15 mouse cellular contexts compared by ENCODE assay signal in the genomic region with DNA sequence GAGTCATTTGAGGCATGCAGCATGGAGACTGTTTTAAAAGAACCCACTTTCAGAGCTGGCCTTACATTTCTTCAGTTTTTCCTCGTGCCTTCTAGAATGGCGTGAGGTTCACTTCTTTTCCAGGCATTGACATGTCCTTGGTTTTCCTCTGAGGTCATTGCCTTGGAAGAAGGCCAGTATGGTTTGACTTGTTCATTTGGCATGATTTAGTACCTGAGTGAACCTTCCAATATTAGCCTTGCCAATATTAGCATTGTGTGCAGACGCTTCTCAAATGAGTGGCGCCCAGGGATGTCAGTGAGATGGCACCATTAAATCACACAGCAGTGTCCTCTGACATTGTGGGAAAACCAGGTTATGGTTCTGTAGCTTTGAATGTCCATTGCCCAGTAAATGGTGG.
DNase-seq lines count a peak whose midpoint lies in the region.
"Had no signal": no experiment of that assay in that cellular context is flagged by ENCODE, and none has a peak within 500 bp of the region (broad histone marks: within the 10 kb centered on the region; RNA-seq: fewer than 3 reads in every experiment).

No protein-coding gene starts in this region.

- no peak overlapping the region for H3K27ac ChIP-seq in embryonic facial prominence, embryonic 10.5 days (replicated peaks)
- H3K27ac ChIP-seq: embryonic facial prominence, embryonic 13.5 days; forebrain, embryonic 12.5 days; heart, embryonic 10.5 days; hindbrain, embryonic 15.5 days had no signal

- H3K4me3 ChIP-seq in embryonic facial prominence, embryonic 10.5 days = no peak overlapping the region
- H3K4me3 ChIP-seq: embryonic facial prominence, embryonic 13.5 days; forebrain, embryonic 12.5 days; heart, embryonic 10.5 days; hindbrain, embryonic 15.5 days had no signal

- intact Hi-C loops in heart, postnatal 10 days (cut with DNase I) = no loop called here
- intact Hi-C loops in heart, postnatal 14 days (cut with DNase I) = no loop called here

- no peaks in the 10 kb centered on the region for H3K9me3 ChIP-seq in embryonic facial prominence, embryonic 10.5 days
- H3K9me3 ChIP-seq: embryonic facial prominence, embryonic 13.5 days; forebrain, embryonic 12.5 days; heart, embryonic 10.5 days; hindbrain, embryonic 15.5 days had no signal

- H3K4me1 ChIP-seq in embryonic facial prominence, embryonic 10.5 days = no peaks in the 10 kb centered on the region
- H3K4me1 ChIP-seq: embryonic facial prominence, embryonic 13.5 days; forebrain, embryonic 12.5 days; heart, embryonic 10.5 days; hindbrain, embryonic 15.5 days had no signal

- no peaks in the 10 kb centered on the region for H3K27me3 ChIP-seq in embryonic facial prominence, embryonic 10.5 days (replicated peaks; ENCODE audit: low read depth, poor library complexity, severe bottlenecking)
- H3K27me3 ChIP-seq: embryonic facial prominence, embryonic 13.5 days; forebrain, embryonic 12.5 days; hindbrain, embryonic 15.5 days had no signal

- DNase-seq in adrenal gland, adult 2 months = peak; percentile 42
- DNase-seq in adrenal gland, postnatal 4 days (ENCODE audit: low spot score in 2 of 2) = no peak
- DNase-seq in heart, postnatal 10 days = peak; percentile 13 to 15
- no peak for DNase-seq in heart, postnatal 14 days
- DNase-seq in adrenal gland, adult 8-10 months = peak; percentile 15
- DNase-seq in adrenal gland, postnatal 25 days = peak; percentile 2
- DNase-seq in embryonic facial prominence, embryonic 10.5 days (ENCODE audit: low spot score) = no peak
- DNase-seq: cerebellum, adult 18-20 months; cerebellum, postnatal 25 days; gastrocnemius, postnatal 10 days; kidney, adult 8-10 months had no signal

- 93% methylated on average over 4 of the region's 4 CpGs for WGBS in embryonic facial prominence, embryonic 10.5 days

- no peaks in the 10 kb centered on the region for H3K36me3 ChIP-seq in embryonic facial prominence, embryonic 10.5 days (replicated peaks)
- H3K36me3 ChIP-seq: embryonic facial prominence, embryonic 13.5 days; forebrain, embryonic 12.5 days; heart, embryonic 10.5 days; hindbrain, embryonic 15.5 days had no signal

Comparison
In these comparisons a context has a peak if more than half of its experiments do, and no peak if none do; other contexts are left out.
1. DNase-seq: peak in adrenal gland, adult 2 months (single experiment), heart, postnatal 10 days (2 of 2), adrenal gland, adult 8-10 months (single experiment) and adrenal gland, postnatal 25 days (single experiment); none in adrenal gland, postnatal 4 days (0 of 2), heart, postnatal 14 days (0 of 2) and embryonic facial prominence, embryonic 10.5 days (single experiment).